8 mouse cellular contexts compared by ENCODE assay signal in the genomic region with DNA sequence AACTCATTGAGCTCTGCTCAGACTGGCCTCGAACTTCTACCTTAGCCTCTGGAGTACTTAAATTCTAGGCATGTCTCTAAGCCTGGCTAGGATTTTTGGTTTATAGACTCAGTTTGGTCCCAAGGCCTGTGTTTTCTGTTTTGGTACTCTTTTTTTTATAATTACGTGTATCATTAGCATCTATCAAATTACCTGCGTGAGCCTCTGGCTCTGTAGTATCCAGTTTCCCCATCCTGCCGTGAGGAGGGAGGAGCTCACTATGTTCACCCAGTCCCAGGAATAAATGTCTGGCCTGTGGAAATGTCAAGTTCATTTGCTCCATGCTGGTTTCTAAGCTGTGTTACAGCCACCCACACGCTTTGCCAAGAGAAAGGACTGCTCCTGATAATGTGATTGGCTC. TPM values are rescaled to one million over a fixed set of nuclear protein-coding genes. Genes with fewer than 3 reads are reported as not detected.
DNase-seq lines count a peak whose midpoint lies in the region; ATAC-seq and TF ChIP-seq lines count a peak whose summit lies in the region.

No protein-coding gene starts in this region.

- peaks cover 69% of the 10 kb centered on the region for H3K4me1 ChIP-seq in kidney, embryonic 16.5 days (ENCODE audit: insufficient read depth, low read length)
- peaks cover 12% of the 10 kb centered on the region for H3K4me1 ChIP-seq in cortical plate, adult 2 months (ENCODE audit: control insufficient read depth, insufficient read depth, low read length)
- H3K4me1 ChIP-seq in hindbrain, embryonic 16.5 days (ENCODE audit: control insufficient read depth, insufficient read depth, low read depth, low read length) = peaks cover 44% of the 10 kb centered on the region
- H3K4me1 ChIP-seq in neural tube, embryonic 12.5 days = peaks cover 47% of the 10 kb centered on the region

- no peak for DNase-seq in kidney, adult 18-20 months
- no peak for DNase-seq in right cerebral cortex, adult 18-20 months
- no peak for DNase-seq in thymus, adult 18-20 months

- TF ChIP-seq POLR2A in cortical plate, adult 2 months (IDR thresholded peaks at IDR 0.05; ENCODE audit: extremely low read depth, insufficient read depth, low read length) = no peak

- no peaks in the 10 kb centered on the region for H3K9me3 ChIP-seq in kidney, embryonic 16.5 days (ENCODE audit: low read length)
- no peaks in the 10 kb centered on the region for H3K9me3 ChIP-seq in hindbrain, embryonic 16.5 days (ENCODE audit: control insufficient read depth, low read length)
- no peaks in the 10 kb centered on the region for H3K9me3 ChIP-seq in neural tube, embryonic 12.5 days

- H3K27ac ChIP-seq in kidney, embryonic 16.5 days (ENCODE audit: low read length) = peak overlapping the region; percentile 16; the same call in 1 of the 2 replicates
- H3K27ac ChIP-seq in cortical plate, adult 2 months (ENCODE audit: insufficient read depth, low read length) = no peak overlapping the region
- no peak overlapping the region for H3K27ac ChIP-seq in hindbrain, embryonic 16.5 days (ENCODE audit: low read depth, low read length)
- no peak overlapping the region for H3K27ac ChIP-seq in neural tube, embryonic 12.5 days

- peak overlapping the region; percentile 52; the same call in 1 of the 2 replicates for H3K9ac ChIP-seq in kidney, embryonic 16.5 days (replicated peaks; ENCODE audit: low read length)
- no peak overlapping the region for H3K9ac ChIP-seq in hindbrain, embryonic 16.5 days (ENCODE audit: low read depth, low read length)
- peak overlapping the region; percentile 42 for H3K9ac ChIP-seq in neural tube, embryonic 12.5 days

- no peaks in the 10 kb centered on the region for H3K27me3 ChIP-seq in kidney, embryonic 16.5 days (ENCODE audit: insufficient read depth, low read length)
- no peaks in the 10 kb centered on the region for H3K27me3 ChIP-seq in hindbrain, embryonic 16.5 days (replicated peaks; ENCODE audit: control insufficient read depth, insufficient read depth, low read length)
- no peaks in the 10 kb centered on the region for H3K27me3 ChIP-seq in neural tube, embryonic 12.5 days (replicated peaks)

- no peaks in the 10 kb centered on the region for H3K36me3 ChIP-seq in kidney, embryonic 16.5 days (ENCODE audit: insufficient read depth, low read length)
- no peaks in the 10 kb centered on the region for H3K36me3 ChIP-seq in hindbrain, embryonic 16.5 days (ENCODE audit: control insufficient read depth, insufficient read depth, low read length)
- peaks cover 2% of the 10 kb centered on the region; the same call in 1 of the 2 replicates for H3K36me3 ChIP-seq in neural tube, embryonic 12.5 days

- WGBS in kidney, embryonic 16.5 days = 16% methylated on average over 5 of the region's 5 CpGs
- 39% methylated on average over 5 of the region's 5 CpGs for WGBS in hindbrain, embryonic 16.5 days
- 55% methylated on average over 5 of the region's 5 CpGs for WGBS in neural tube, embryonic 12.5 days

- H3K4me3 ChIP-seq in kidney, embryonic 16.5 days (ENCODE audit: low read length) = peak overlapping the region; percentile 35
- H3K4me3 ChIP-seq in cortical plate, adult 2 months (ENCODE audit: insufficient read depth, low read length) = peak overlapping the region; percentile 89; the same call in 1 of the 2 replicates
- peak overlapping the region; percentile 19 for H3K4me3 ChIP-seq in hindbrain, embryonic 16.5 days (ENCODE audit: low read length)
- peak overlapping the region; percentile 19; the same call in 1 of the 2 replicates for H3K4me3 ChIP-seq in neural tube, embryonic 12.5 days

- no peak for TF ChIP-seq CTCF in cortical plate, adult 2 months (IDR thresholded peaks at IDR 0.05; ENCODE audit: extremely low read depth, insufficient read depth, low read length)

- peak overlapping the region; percentile 52 for H3K4me2 ChIP-seq in kidney, embryonic 16.5 days (replicated peaks; ENCODE audit: low read depth, low read length)
- H3K4me2 ChIP-seq in hindbrain, embryonic 16.5 days (ENCODE audit: low read length) = peak overlapping the region; percentile 79
- peak overlapping the region; percentile 57 for H3K4me2 ChIP-seq in neural tube, embryonic 12.5 days (replicated peaks)

- no peak for ATAC-seq in kidney, embryonic 16.5 days (ENCODE audit: low FRiP score, low TSS enrichment)
- no peak for ATAC-seq in hindbrain, embryonic 16.5 days
- no peak for ATAC-seq in neural tube, embryonic 12.5 days (ENCODE audit: low FRiP score, low read depth)
- ATAC-seq in inflammation-experienced regulatory T-cells, adult 6 months = no peak

RNA-seq across cellular contexts. Expression of a gene that starts 2.1 kb away (rescaled TPM):
- polyA plus RNA-seq in kidney, embryonic 16.5 days (2015; fragmentation: Nextera tagmentation; extraction: Ambion mirVana) = 13.1 and 14.3 TPM in 2 replicates
- polyA plus RNA-seq in cortical plate, adult 2 months (2012; rRNA removed) = 16.8 and 16.9 TPM in 2 replicates
- polyA plus RNA-seq in hindbrain, embryonic 16.5 days (2015; fragmentation: Nextera tagmentation; extraction: Ambion mirVana) = 11.2 and 12.8 TPM in 2 replicates
- 16.2 and 19.3 TPM in 2 replicates for polyA plus RNA-seq in neural tube, embryonic 12.5 days (2016; fragmentation: Nextera tagmentation; extraction: Ambion mirVana)
- polyA plus RNA-seq in inflammation-experienced regulatory T-cells, adult 6 months (2017; shearing (Covaris generic)) = 10 to 100 TPM in 2 of 3 experiments, 1 to 10 TPM in 1; 9.2 to 10.8 (median 10.6) TPM

RNA-seq across cellular contexts. Expression of a gene that starts 47.9 kb away (rescaled TPM):
- polyA plus RNA-seq in kidney, embryonic 16.5 days (2015; fragmentation: Nextera tagmentation; extraction: Ambion mirVana) = 39.3 and 43.2 TPM in 2 replicates
- polyA plus RNA-seq in cortical plate, adult 2 months (2012; rRNA removed) = 50.0 and 50.5 TPM in 2 replicates
- 57.3 and 62.1 TPM in 2 replicates for polyA plus RNA-seq in hindbrain, embryonic 16.5 days (2015; fragmentation: Nextera tagmentation; extraction: Ambion mirVana)
- 34.0 and 34.9 TPM in 2 replicates for polyA plus RNA-seq in neural tube, embryonic 12.5 days (2016; fragmentation: Nextera tagmentation; extraction: Ambion mirVana)
- polyA plus RNA-seq in inflammation-experienced regulatory T-cells, adult 6 months (2017; shearing (Covaris generic)) = 100 to 1,000 TPM; 240 to 284 (median 264) TPM

Comparison
In these comparisons a context has a peak if more than half of its experiments do, and no peak if none do; other contexts are left out.
1. H3K4me3 ChIP-seq: peak in every context shown above with its lines; median percentile 89 in cortical plate, adult 2 months; 35 in kidney, embryonic 16.5 days; 19 in hindbrain, embryonic 16.5 days; 19 in neural tube, embryonic 12.5 days.